Mouse (Mus musculus) limb, embryonic 12.5 days (tissue): ENCODE measurements around the gene Aknad1. TPM values are rescaled to one million over a fixed set of nuclear protein-coding genes. Genes with fewer than 3 reads are reported as not detected.
A peak's percentile ranks its signal among the peaks of the same experiment; 100 is the strongest.

ENCODE experiments used
- ATAC-seq: fragments of 200-750 bp; cut with Nextera tagmentation; 2 replicates; pipeline ENCODE4 v1.8.0; 2017; ENCODE audit warnings: low read depth, moderate TSS enrichment; ENCODE audit not compliant: insufficient number of reproducible peaks, insufficient read depth, low FRiP score, low TSS enrichment
- H3K27ac ChIP-seq: fragments of 300-500 bp; sonication (generic); 2 replicates; pipeline ENCODE4 v1.5.1; 2016; ENCODE audit warnings: mild to moderate bottlenecking, moderate library complexity
- H3K27me3 ChIP-seq: fragments of 300-500 bp; sonication (generic); 2 replicates; pipeline ENCODE4 v1.6.1; 2016; ENCODE audit warnings: mild to moderate bottlenecking, moderate library complexity
- H3K36me3 ChIP-seq: fragments of 300-500 bp; sonication (generic); 2 replicates; pipeline ENCODE4 v1.6.1; 2016; ENCODE audit warnings: mild to moderate bottlenecking, moderate library complexity
- H3K4me1 ChIP-seq: fragments of 300-500 bp; sonication (generic); replicated peaks from 2 replicates; pipeline ENCODE4 v1.6.1; 2016
- H3K4me2 ChIP-seq: fragments of 300-500 bp; sonication (generic); 2 replicates; pipeline ENCODE4 v1.6.1; 2016; ENCODE audit warnings: mild to moderate bottlenecking, moderate library complexity
- H3K4me3 ChIP-seq: fragments of 300-500 bp; sonication (generic); replicated peaks from 2 replicates; pipeline ENCODE4 v1.5.1; 2016; ENCODE audit warnings: mild to moderate bottlenecking
- H3K9ac ChIP-seq: fragments of 300-500 bp; sonication (generic); replicated peaks from 2 replicates; pipeline ENCODE4 v1.6.1; 2016; ENCODE audit warnings: mild to moderate bottlenecking, moderate library complexity
- H3K9me3 ChIP-seq: fragments of 300-500 bp; sonication (generic); 2 replicates; pipeline ENCODE4 v1.6.1; 2016; ENCODE audit warnings: mild to moderate bottlenecking, moderate library complexity
- WGBS: fragments of 180-500 bp; shearing (Covaris S2); methylation state at CpG from one replicate; pipeline ENCODE4 v1.1.7; 2016; 5-methylcytosine and 5-hydroxymethylcytosine counted together
- polyA plus RNA-seq: library from polyadenylated mRNA; unstranded; fragments of >200 nt; fragmentation: Nextera tagmentation; extraction: Ambion mirVana; gene quantifications from 2 replicates; pipeline ENCODE4 v1.2.1, GENCODE M21; 2016

Gene Aknad1
- 1.1 and 1.4 TPM in 2 replicates for polyA plus RNA-seq

DNA sequence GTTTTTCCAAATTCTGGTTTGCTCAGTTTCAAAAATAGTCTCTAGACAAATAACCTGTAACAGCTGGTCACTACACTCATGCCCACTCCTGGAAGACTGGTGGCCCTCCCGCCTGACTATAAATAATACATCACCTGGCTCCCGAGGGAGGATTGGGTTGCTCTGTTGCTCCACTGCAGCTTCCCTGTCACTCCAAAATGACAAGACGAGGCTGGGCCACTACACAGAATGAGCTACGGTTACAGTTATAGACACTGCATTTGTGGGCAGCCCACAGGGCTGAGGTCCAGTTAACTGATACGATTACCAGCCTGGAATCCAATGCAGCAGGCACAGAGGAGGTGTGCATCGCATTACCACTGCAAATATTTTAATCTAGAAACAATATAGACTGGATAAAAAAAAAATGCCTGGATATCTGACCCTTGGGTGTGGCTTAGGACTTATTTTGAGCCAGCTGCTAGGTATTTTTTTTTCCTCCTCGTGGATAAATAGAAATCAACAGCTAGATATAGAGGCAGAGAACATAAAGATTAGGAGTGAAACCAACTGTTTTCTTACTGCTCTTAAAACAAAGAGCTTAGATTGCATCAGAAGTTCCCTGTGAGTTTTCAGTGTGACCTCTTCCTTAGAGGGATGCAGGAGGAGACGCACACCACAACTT, at the start of gene Aknad1:
Gene Aknad1 (plus strand): TSS at position 614 of the 664 bp plus-strand sequence.
- Histone ChIP-seq H3K4me3 (no peak within 1 kb of the TSS), H3K4me2 (no peak within 1 kb of the TSS), H3K27ac (peak within 1 kb of the TSS; percentile 59; the same call in 1 of the 2 replicates), H3K9ac (no peak within 1 kb of the TSS), H3K27me3 (no peaks in the 10 kb centered on the region), H3K4me1 (peaks cover 25% of the 10 kb centered on the region), H3K36me3 (no peaks in the 10 kb centered on the region), H3K9me3 (peaks cover 6% of the 10 kb centered on the region; the same call in 1 of the 2 replicates)
- 62% methylated on average over 8 of the region's 8 CpGs for WGBS
- ATAC-seq, result peak; percentile 66; the same call in 1 of the 2 replicates

DNA sequence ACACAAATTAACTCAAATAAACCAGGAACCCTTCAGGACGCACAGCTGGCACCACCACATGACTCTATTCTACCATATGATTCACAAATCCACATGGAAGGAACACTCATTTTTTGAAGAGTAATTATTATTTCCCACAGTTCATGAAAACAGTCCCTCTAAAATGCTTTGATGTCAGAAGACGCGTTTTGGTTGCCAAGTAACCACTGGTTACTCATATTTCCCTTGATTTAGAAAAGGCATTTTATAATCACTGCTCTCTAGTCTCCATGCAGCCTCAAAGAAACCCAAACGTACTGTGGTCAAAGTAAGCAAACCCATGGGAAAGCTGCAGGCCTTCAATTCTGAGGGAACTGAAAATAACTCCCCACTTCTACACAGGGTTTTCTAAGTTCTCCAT, 49.5 kb upstream of the Aknad1 start:
- Histone ChIP-seq H3K27ac (peak overlapping the region; percentile 79), H3K4me2 (peak overlapping the region; percentile 5; the same call in 1 of the 2 replicates), H3K9ac (no peak overlapping the region), H3K27me3 (no peaks in the 10 kb centered on the region), H3K4me3 (no peak overlapping the region), H3K36me3 (peaks cover 68% of the 10 kb centered on the region), H3K9me3 (no peaks in the 10 kb centered on the region), H3K4me1 (peaks cover 21% of the 10 kb centered on the region)
- ATAC-seq, result no peak
- 53% methylated on average over 4 of the region's 4 CpGs for WGBS

DNA sequence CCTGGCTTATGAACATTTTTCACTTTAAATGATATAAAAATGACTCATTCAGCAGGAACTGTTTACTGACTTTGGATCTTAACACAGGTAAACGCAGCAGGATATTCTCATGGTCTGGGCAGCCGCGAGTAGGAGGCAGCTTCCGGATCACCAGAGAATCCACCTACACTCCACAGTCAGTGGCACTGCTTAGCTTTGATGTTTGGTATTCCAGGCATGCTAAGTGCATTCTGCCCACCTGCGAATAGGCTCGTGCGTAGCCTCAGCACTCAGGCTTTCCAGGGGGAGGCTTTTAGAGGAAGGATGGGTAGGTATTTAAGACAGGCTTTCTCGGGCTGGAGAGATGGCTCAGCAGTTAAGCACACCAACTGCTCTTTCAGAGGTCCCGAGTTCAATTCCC, 45.1 kb upstream of the Aknad1 start:
- Histone ChIP-seq H3K4me2 (no peak overlapping the region), H3K27me3 (no peaks in the 10 kb centered on the region), H3K36me3 (peaks cover 70% of the 10 kb centered on the region), H3K9me3 (no peaks in the 10 kb centered on the region), H3K4me1 (peaks cover 15% of the 10 kb centered on the region), H3K4me3 (no peak overlapping the region), H3K9ac (no peak overlapping the region), H3K27ac (no peak overlapping the region)
- 91% methylated on average over 9 of the region's 9 CpGs for WGBS
- ATAC-seq, result no peak

DNA sequence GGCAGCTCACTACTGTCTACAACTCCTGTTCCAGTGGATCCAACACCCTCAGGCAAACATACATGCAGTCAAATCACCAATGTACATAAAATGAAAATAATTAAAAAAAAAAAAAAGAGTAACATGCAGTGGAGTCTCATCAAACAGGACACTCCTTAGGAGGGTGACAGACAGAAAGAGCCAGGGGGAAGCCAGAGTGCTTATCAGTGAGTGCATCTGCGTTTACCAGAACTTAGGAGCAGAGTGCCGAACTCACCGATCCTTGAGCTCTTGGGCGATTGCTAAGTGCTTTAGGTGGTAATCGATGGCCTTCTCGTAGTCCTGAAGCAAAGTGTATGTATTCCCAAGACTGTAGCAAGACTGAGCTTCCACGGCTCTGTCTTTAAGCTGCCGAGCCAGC, 40.8 kb upstream of the Aknad1 start:
- H3K4me1 ChIP-seq, result no peaks in the 10 kb centered on the region
- WGBS, result 91% methylated on average over 8 of the region's 8 CpGs
- H3K27ac ChIP-seq, result no peak overlapping the region
- H3K9me3 ChIP-seq, result no peaks in the 10 kb centered on the region
- no peak overlapping the region for H3K9ac ChIP-seq
- no peak overlapping the region for H3K4me2 ChIP-seq
- H3K4me3 ChIP-seq, result no peak overlapping the region
- no peaks in the 10 kb centered on the region for H3K27me3 ChIP-seq
- ATAC-seq, result no peak
- H3K36me3 ChIP-seq, result peaks cover 94% of the 10 kb centered on the region

DNA sequence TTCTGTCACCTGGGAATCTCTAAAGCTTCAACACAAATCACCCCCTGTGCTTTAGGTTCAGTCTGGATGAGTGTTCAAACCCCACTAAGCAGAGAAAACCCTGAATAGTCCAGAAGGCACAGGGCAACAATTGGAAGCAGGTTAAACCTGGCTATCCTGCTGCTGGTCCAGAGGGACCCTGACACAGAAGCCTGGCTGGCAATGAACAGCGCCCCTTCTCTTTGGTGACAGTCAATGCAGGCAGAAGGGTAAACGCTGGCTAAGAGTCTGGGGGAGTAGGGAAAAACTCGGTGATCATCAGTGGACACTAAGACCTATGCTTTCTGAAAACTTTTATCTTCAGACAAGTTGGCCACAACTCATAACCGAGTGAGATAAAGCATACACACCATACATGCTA, 39.7 kb upstream of the Aknad1 start:
- no peaks in the 10 kb centered on the region for H3K27me3 ChIP-seq
- 92% methylated on average over 4 of the region's 4 CpGs for WGBS
- H3K4me2 ChIP-seq, result no peak overlapping the region
- ATAC-seq, result no peak
- no peak overlapping the region for H3K4me3 ChIP-seq
- peaks cover 91% of the 10 kb centered on the region for H3K36me3 ChIP-seq
- 0 out of 2 replicates have a peak, but pooled peaks cover 6% of the 10 kb centered on the region for H3K4me1 ChIP-seq
- no peak overlapping the region for H3K9ac ChIP-seq
- H3K9me3 ChIP-seq, result no peaks in the 10 kb centered on the region
- no peak overlapping the region for H3K27ac ChIP-seq

DNA sequence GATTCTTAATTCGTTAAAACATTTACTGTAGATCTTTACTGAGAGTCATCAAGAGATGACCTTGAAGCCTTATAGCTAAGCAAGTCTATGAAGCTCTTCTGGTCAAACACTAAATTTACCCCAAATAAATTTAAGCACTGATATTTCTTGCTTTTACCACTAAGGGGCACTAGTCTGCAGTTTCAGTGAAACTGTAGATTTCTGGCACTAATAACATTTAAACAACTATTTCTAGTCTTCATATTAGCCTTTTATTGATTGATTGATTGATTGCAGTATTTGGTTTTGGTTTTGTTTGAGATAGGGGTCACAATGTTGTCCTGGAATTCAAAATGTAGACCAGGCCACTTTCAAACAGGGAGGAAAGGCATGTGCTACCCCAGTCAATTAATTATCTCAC, 38.2 kb upstream of the Aknad1 start:
- WGBS, result 92% methylated on average over 1 of the region's 1 CpGs
- peaks cover 83% of the 10 kb centered on the region for H3K36me3 ChIP-seq
- no peaks in the 10 kb centered on the region for H3K9me3 ChIP-seq
- no peak for ATAC-seq
- H3K4me2 ChIP-seq, result no peak overlapping the region
- H3K27me3 ChIP-seq, result no peaks in the 10 kb centered on the region
- no peak overlapping the region for H3K9ac ChIP-seq
- H3K4me1 ChIP-seq, result 0 out of 2 replicates have a peak, but pooled peaks cover 6% of the 10 kb centered on the region
- no peak overlapping the region for H3K27ac ChIP-seq
- H3K4me3 ChIP-seq, result no peak overlapping the region

DNA sequence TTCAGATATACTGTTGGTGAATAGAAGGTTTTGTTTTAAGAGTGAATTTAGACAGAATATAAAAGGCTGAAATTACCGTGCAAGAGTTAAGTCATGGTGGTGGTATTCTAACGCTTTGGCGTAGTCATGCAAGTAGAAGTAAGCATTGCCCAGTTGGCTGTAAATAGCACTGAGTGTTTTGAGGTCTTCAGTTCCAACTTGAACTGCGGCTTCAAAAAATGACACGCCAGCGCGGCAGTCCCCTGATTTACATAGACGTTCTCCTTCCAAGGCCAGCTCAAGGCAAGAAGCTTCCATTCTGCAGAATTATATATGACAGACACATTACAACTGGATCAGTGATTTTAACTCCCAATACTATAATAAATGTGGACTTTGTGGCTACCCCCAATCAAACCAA, 36.7 kb upstream of the Aknad1 start:
- H3K36me3 ChIP-seq, result peaks cover 78% of the 10 kb centered on the region
- WGBS, result 94% methylated on average over 8 of the region's 8 CpGs
- no peak overlapping the region for H3K4me3 ChIP-seq
- H3K27me3 ChIP-seq, result no peaks in the 10 kb centered on the region
- no peaks in the 10 kb centered on the region for H3K9me3 ChIP-seq
- H3K4me2 ChIP-seq, result no peak overlapping the region
- H3K4me1 ChIP-seq, result peaks cover 6% of the 10 kb centered on the region; the same call in 1 of the 2 replicates
- no peak overlapping the region for H3K27ac ChIP-seq
- H3K9ac ChIP-seq, result no peak overlapping the region
- no peak for ATAC-seq

DNA sequence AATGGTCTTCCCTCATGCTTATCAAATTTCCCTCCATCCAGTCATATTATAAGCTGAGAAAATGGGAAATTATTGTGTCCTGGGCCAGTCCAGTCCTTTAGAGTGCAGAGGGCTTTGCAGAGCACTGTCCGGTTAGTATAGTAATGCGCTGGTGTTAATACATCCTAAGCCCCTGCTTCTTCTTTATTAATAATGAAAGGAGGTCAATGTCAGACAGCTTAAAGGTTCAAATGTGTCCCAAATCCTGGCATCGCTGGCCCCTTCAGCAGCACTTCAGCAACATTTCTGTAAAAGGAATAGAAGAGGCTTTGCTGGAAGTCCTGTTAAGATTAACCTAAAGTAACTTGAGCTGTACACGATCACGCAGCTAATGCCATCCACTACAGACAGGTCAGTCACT, 28.2 kb upstream of the Aknad1 start:
- H3K36me3 ChIP-seq, result peaks cover 36% of the 10 kb centered on the region
- ATAC-seq, result no peak
- no peak overlapping the region for H3K9ac ChIP-seq
- no peaks in the 10 kb centered on the region for H3K27me3 ChIP-seq
- 92% methylated on average over 5 of the region's 5 CpGs for WGBS
- no peaks in the 10 kb centered on the region for H3K9me3 ChIP-seq
- peaks cover 11% of the 10 kb centered on the region for H3K4me1 ChIP-seq
- no peak overlapping the region for H3K4me2 ChIP-seq
- H3K4me3 ChIP-seq, result no peak overlapping the region
- H3K27ac ChIP-seq, result no peak overlapping the region

DNA sequence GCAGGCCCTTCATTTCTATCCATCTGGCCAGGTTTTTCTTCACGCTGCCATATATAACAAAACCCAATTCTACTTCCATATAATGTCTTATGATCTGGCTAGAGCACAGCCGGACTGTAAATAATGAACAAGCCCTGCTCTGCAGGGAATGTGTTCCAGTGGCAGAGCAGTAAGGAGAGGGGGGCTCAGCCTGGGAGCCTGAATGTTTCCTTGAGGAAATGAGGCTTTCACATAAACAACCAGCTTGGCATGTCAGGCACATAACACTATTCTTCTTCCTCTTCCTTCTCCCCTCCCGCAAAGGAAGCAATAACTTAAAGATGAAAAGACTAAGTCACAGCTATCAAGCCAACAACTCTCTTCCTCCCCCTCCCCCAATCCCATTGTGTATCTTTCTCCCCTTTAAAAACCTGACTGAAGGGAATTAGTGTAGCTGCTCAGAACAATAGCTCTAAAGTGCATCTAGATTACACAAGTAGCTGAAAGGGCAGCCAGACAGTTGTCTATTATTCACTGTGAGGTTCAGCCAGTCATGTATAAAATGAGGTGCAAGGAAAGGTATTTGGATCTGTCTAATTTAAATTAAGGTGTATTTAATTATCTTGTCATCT, 26.3 kb upstream of the Aknad1 start:
- H3K27me3 ChIP-seq, result no peaks in the 10 kb centered on the region
- no peak for ATAC-seq
- no peaks in the 10 kb centered on the region for H3K9me3 ChIP-seq
- H3K27ac ChIP-seq, result no peak overlapping the region
- 37% methylated on average over 3 of the region's 3 CpGs for WGBS
- no peak overlapping the region for H3K4me3 ChIP-seq
- no peak overlapping the region for H3K4me2 ChIP-seq
- peaks cover 12% of the 10 kb centered on the region for H3K4me1 ChIP-seq
- H3K9ac ChIP-seq, result no peak overlapping the region
- peaks cover 25% of the 10 kb centered on the region for H3K36me3 ChIP-seq

DNA sequence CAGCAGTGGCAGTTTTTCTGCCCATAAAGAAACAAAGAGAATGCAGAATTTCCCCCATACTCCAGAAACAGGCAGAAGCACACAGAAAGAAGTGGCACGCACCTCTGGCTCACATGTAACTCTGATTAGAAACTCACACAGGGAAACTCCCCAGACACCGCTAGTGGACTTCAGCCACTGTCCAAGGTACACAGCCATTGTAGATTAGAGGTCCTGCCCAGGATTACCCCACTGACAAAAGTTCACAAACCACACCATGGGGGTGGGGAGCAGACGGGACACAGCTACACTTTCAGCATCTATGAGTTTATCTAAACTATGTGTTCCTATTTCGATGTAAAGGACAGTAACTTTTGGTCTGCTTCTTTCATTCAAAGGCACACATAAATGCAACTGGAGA, 24.6 kb upstream of the Aknad1 start:
- WGBS, result 93% methylated on average over 4 of the region's 4 CpGs
- ATAC-seq, result no peak

DNA sequence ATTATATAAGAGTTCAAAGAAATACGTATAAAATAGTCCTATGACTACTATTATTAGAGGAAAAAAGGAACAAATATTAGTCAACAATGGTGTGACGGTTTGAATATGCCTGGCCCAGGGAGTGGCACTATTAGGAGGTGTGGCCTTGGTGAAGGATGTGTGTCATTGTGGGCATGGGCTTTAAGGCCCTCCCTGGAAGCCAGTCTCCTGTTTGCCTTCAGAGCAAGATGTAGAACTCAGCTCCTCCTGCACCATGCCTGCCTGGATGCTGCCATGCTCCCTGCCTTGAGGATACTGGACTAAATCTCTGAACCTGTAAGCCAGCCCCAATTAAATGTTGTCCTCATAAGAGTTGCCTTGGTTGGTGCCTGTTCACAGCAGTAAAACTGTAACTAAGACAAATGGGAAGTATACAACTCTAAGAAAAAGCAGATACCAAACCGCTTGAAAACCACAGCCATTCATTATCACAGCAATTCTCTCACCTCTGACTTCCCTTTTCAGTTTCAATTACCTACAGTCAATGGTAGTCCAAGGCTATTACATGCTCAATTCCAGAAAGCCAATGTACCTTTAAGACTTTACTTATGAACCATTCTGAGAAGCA, 21.5 kb upstream of the Aknad1 start:
- Histone ChIP-seq H3K4me2 (no peak overlapping the region), H3K9ac (no peak overlapping the region), H3K27ac (no peak overlapping the region), H3K4me3 (no peak overlapping the region), H3K27me3 (no peaks in the 10 kb centered on the region), H3K9me3 (no peaks in the 10 kb centered on the region), H3K4me1 (peaks cover 36% of the 10 kb centered on the region), H3K36me3 (peaks cover 5% of the 10 kb centered on the region; the same call in 1 of the 2 replicates)
- WGBS, result 74% methylated on average over 3 of the region's 3 CpGs
- ATAC-seq, result no peak

More for the DNA sequence above, 24.6 kb upstream of the Aknad1 start:
- Histone ChIP-seq H3K4me2 (no peak overlapping the region), H3K27me3 (no peaks in the 10 kb centered on the region), H3K4me1 (peaks cover 25% of the 10 kb centered on the region), H3K27ac (no peak overlapping the region), H3K9ac (no peak overlapping the region), H3K9me3 (no peaks in the 10 kb centered on the region), H3K36me3 (peaks cover 9% of the 10 kb centered on the region; the same call in 1 of the 2 replicates), H3K4me3 (no peak overlapping the region)
